Mouse (Mus musculus) cerebellum, postnatal 25 days (tissue): ENCODE data around the gene Trim3.

ENCODE experiments used
- DNase-seq, 2 experiments: peaks; one replicate each; pipeline ENCODE4 v3.0.0; 2021; ENCODE audit warnings: mixed read lengths in 2 of 2

Gene Trim3

GRCm38 (mm10) chr7:105633127-105633800 is at the start of gene Trim3:
Gene Trim3 (minus strand): TSS chr7:105633571.
- DNase-seq, result peak; percentile 95 to 99

GRCm38 (mm10) chr7:105650639-105651435 is 17.5 kb upstream of the Trim3 start, which contains the start of gene Dnhd1:
Gene Dnhd1 (plus strand): TSS chr7:105650827.
- DNase-seq, result peak; percentile 69 to 78

- DNase-seq, result no peak
Observed at GRCm38 (mm10) chr7:105641936-105642335, 8.6 kb upstream of the Trim3 start.

DNA sequence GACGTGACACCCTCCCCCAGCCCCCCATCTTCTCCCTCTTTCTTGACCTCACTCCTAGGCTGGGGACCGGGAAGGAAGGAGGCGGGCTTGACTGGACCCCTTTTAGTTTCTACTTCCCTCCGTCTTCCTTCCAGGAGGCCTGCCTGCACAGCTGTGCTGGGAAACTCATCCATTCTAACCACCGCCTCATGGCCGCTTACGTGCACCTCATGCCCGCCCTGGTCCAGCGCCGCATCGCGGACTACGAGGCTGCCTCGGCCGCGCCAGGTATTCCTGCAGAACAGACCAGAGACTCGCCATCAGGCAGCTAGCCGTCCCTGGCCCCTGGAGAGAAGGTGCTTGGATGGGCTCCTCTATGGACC is 7.5 kb upstream of the Trim3 start:
- DNase-seq, result peak in 1 of 2 experiments; percentile 57

DNA sequence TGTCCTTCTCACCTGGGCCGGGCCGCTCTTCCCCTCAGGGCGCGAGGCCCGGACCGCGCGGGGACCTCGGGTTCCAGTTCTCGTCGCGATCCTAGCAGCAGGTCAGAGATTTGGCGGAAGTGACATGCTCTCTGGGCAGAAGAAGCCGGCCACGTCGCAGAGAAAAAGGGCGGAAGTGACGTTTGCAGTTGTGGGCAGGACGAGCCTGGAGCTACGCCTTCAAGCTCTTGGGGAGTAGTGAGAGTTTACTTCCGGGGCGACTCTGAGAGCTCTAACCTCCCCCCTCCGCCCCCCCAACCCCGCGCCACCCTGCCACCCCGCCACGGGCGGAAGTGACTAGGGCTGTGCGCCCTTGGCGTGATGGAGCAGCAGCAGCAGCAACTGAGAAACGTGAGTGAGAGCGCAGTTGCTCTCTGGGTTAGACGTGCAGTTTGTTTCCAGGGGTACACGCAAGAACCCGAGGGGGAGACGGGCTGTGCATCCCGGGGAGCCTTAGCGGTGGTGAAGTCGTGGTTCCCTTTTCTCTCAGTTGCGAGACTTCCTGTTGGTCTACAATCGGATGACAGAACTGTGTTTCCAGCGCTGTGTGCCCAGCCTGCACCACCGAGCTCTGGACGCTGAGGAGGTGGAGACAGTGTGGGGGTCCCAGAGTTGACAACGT is 7.0 kb upstream of the Trim3 start, which contains the start of the genes Arfip2 and Gm45799:
TSS of gene Arfip2 (minus strand) at position 184 of the 661 bp plus-strand sequence.
TSS of gene Gm45799 (plus strand) at position 320 of the 661 bp plus-strand sequence.
- DNase-seq, result peak; percentile 95 to 96

GRCm38 (mm10) chr7:105639756-105640155 is 6.4 kb upstream of the Trim3 start, which contains the start of gene Timm10b:
Gene Timm10b (plus strand): TSS chr7:105640056.
- no peak for DNase-seq

- no peak for DNase-seq
Observed at GRCm38 (mm10) chr7:105639304-105639703, 5.9 kb upstream of the Trim3 start.

- DNase-seq, result no peak
Observed at GRCm38 (mm10) chr7:105638776-105639175, 5.4 kb upstream of the Trim3 start.

GRCm38 (mm10) chr7:105635726-105636125 is 2.4 kb upstream of the Trim3 start:
- peak in 1 of 2 experiments; percentile 5 for DNase-seq

GRCm38 (mm10) chr7:105634272-105634920 is 1.0 kb upstream of the Trim3 start:
- peak in 1 of 2 experiments; percentile 9 for DNase-seq

GRCm38 (mm10) chr7:105633801-105634135 is 397 bp upstream of the Trim3 start:
- no peak for DNase-seq

- peak; percentile 84 for DNase-seq
Observed at GRCm38 (mm10) chr7:105632551-105632972, 809 bp downstream of the Trim3 start.

- DNase-seq, result peak in 1 of 2 experiments; percentile 48
Observed at GRCm38 (mm10) chr7:105628633-105629032, 4.7 kb downstream of the Trim3 start.

- DNase-seq, result peak; percentile 81 to 82
Observed at GRCm38 (mm10) chr7:105625397-105625796, 8.0 kb downstream of the Trim3 start.

GRCm38 (mm10) chr7:105621646-105622292 is 11.6 kb downstream of the Trim3 start:
- DNase-seq, result peak in 1 of 2 experiments; percentile 2

DNA sequence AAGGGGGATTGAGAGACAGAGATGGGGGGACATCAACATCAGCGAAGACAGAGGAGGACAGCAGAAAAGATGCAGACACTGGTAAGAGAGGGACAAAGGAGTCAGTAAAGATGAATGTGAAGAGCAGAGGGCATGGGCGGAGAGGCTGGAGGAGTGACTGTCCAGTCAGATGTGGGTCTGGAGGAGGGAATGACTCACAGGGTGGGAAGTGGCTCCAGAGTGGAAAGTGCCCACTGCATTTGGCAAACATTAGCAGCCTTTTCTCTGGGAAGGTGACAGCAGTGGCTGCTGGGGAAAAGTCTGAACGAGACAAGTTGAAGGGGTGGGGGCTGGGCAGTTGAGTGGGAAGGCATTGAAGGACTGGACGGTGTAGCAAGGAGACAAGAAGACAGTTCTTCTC is 12.3 kb downstream of the Trim3 start:
- peak in 1 of 2 experiments; percentile 3 for DNase-seq

- no peak for DNase-seq
Observed at GRCm38 (mm10) chr7:105619701-105620100, 13.7 kb downstream of the Trim3 start.

- no peak for DNase-seq
Observed at GRCm38 (mm10) chr7:105617810-105618209, 15.6 kb downstream of the Trim3 start.

DNA sequence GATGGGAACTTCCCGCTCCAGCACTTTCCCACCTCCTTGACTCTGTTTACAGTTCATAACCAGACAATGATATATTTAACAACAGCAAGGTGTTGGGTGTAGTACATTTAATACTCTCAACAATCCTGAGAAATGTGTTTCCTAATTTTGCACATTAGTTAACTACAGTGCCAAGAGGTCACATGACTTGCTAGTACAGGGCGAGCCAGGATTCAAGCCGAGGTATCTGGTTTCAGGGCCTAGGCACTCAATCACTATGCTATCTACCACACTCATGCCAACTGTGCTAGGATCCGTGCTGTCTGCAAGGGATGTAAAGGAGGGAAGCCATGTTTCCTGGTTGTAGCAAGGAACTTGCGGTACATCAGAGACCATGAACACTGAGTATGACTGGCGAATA is 16.8 kb downstream of the Trim3 start:
- DNase-seq, result no peak

- DNase-seq, result no peak
Observed at GRCm38 (mm10) chr7:105615720-105616119, 17.7 kb downstream of the Trim3 start.

GRCm38 (mm10) chr7:105614400-105614799 is 19.0 kb downstream of the Trim3 start:
- DNase-seq, result no peak

- DNase-seq, result no peak
Observed at GRCm38 (mm10) chr7:105611767-105612166, 21.6 kb downstream of the Trim3 start.
